Mouse (Mus musculus) stomach, embryonic 15.5 days (tissue): ENCODE data around the gene Fhl4. TPM values are rescaled to one million over a fixed set of nuclear protein-coding genes. Genes with fewer than 3 reads are reported as not detected.

ENCODE experiments used
- ATAC-seq: fragments of 200-750 bp; cut with Nextera tagmentation; 2 replicates; pipeline ENCODE4 v1.8.0; 2017; ENCODE audit warnings: low read depth, moderate number of reproducible peaks, moderate TSS enrichment; ENCODE audit not compliant: insufficient read depth, low FRiP score
- H3K27ac ChIP-seq: fragments of 300-500 bp; sonication (generic); 2 replicates; pipeline ENCODE4 v1.5.1; 2015; ENCODE audit warnings: mild to moderate bottlenecking, inconsistent platforms
- H3K27me3 ChIP-seq: fragments of 300-500 bp; sonication (generic); replicated peaks from 2 replicates; pipeline ENCODE4 v1.6.1; 2015; ENCODE audit warnings: inconsistent platforms
- H3K36me3 ChIP-seq: fragments of 300-500 bp; sonication (generic); 2 replicates; pipeline ENCODE4 v1.6.1; 2015; ENCODE audit warnings: inconsistent platforms
- H3K4me1 ChIP-seq: fragments of 300-500 bp; sonication (generic); 2 replicates; pipeline ENCODE4 v1.6.1; 2015; ENCODE audit warnings: inconsistent platforms
- H3K4me2 ChIP-seq: fragments of 300-500 bp; sonication (generic); 2 replicates; pipeline ENCODE4 v1.6.1; 2015; ENCODE audit warnings: mild to moderate bottlenecking, inconsistent platforms
- H3K4me3 ChIP-seq: fragments of 300-500 bp; sonication (generic); replicated peaks from 2 replicates; pipeline ENCODE4 v1.5.1; 2015; ENCODE audit warnings: inconsistent platforms
- H3K9ac ChIP-seq: fragments of 300-500 bp; sonication (generic); 2 replicates; pipeline ENCODE4 v1.6.1; 2015; ENCODE audit warnings: inconsistent platforms
- H3K9me3 ChIP-seq: fragments of 300-500 bp; sonication (generic); 2 replicates; pipeline ENCODE4 v1.6.1; 2016; ENCODE audit warnings: inconsistent platforms
- WGBS: fragments of 180-500 bp; shearing (Covaris S2); methylation state at CpG from one replicate; pipeline ENCODE4 v1.1.7; 2015; 5-methylcytosine and 5-hydroxymethylcytosine counted together
- polyA plus RNA-seq: library from polyadenylated mRNA; unstranded; fragments of >200 nt; fragmentation: Nextera tagmentation; extraction: Ambion mirVana; gene quantifications from 2 replicates; pipeline ENCODE4 v1.2.1, GENCODE M21; 2015

The Fhl4 gene
- polyA plus RNA-seq, result 0.85 and 0.88 TPM in 2 replicates

- Histone ChIP-seq H3K27me3 (no peaks in the 10 kb centered on the region), H3K4me3 (peak within 1 kb of the TSS; percentile 98), H3K36me3 (no peaks in the 10 kb centered on the region), H3K4me2 (peak within 1 kb of the TSS; percentile 86), H3K27ac (peak within 1 kb of the TSS; percentile 88), H3K9ac (peak within 1 kb of the TSS; percentile 95), H3K4me1 (no peaks in the 10 kb centered on the region), H3K9me3 (no peaks in the 10 kb centered on the region)
- peak; percentile 95 for ATAC-seq
- WGBS, result under 1% methylated on average over 94 of the region's 96 CpGs
These were observed at the start of gene Fhl4, which contains the start of gene Tmem263 for GRCm38 (mm10) chr10:85102247-85103084. Gene Fhl4, minus strand, starts transcription at chr10:85102495. Gene Tmem263, plus strand, starts transcription at chr10:85102627.

GRCm38 (mm10) chr10:85149226-85149625 lies 46.9 kb upstream of the Fhl4 start:
- H3K4me3 ChIP-seq, result no peak overlapping the region
- ATAC-seq, result no peak
- no peak overlapping the region for H3K27ac ChIP-seq
- no peaks in the 10 kb centered on the region for H3K9me3 ChIP-seq
- peaks cover 9% of the 10 kb centered on the region; the same call in 1 of the 2 replicates for H3K36me3 ChIP-seq
- H3K9ac ChIP-seq, result no peak overlapping the region
- 88% methylated on average over 5 of the region's 5 CpGs for WGBS
- no peaks in the 10 kb centered on the region for H3K4me1 ChIP-seq
- no peak overlapping the region for H3K4me2 ChIP-seq
- no peaks in the 10 kb centered on the region for H3K27me3 ChIP-seq

DNA sequence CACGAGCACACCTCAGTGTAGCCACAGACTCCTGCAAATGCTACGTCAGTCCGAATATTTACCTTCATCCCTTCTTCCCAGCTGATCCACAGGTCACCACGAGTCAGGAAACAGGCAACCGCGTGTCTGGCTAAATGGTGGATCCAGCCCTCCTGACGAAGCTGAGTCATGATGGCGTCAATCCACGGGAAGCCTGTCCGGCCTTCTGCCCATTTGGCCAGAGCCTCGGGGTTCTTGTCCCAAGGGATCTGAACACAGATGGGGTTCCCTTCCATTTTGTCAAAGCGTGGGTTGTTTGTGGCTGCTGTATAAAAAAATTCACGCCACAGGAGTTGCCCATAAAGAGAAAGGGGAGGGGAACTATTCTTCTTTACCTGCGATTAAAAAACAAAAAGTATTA lies 44.0 kb upstream of the Fhl4 start:
- H3K4me1 ChIP-seq, result no peaks in the 10 kb centered on the region
- H3K36me3 ChIP-seq, result peaks cover 13% of the 10 kb centered on the region; the same call in 1 of the 2 replicates
- H3K27me3 ChIP-seq, result no peaks in the 10 kb centered on the region
- no peak overlapping the region for H3K4me3 ChIP-seq
- no peaks in the 10 kb centered on the region for H3K9me3 ChIP-seq
- H3K27ac ChIP-seq, result no peak overlapping the region
- 87% methylated on average over 14 of the region's 14 CpGs for WGBS
- no peak overlapping the region for H3K9ac ChIP-seq
- no peak overlapping the region for H3K4me2 ChIP-seq
- ATAC-seq, result no peak

DNA sequence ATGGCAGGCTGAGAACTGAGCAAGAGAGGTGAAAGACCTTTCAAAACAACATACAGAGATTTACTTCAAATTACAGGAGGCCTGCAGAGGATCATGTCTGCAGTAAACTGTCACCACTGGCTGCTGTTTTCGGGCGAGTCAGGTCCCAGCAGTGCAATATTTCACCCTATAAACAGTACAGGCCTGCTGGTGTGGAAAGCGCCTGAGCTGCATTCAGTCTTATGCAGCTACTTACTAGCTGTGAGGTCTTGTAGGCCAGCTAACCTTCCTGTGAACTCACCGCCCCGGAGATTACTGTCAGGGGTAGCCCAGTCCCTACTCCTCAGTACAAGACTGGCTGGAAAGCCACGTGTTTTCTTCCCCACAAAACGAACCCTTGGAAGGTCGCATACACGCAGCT lies 39.2 kb upstream of the Fhl4 start:
- no peak overlapping the region for H3K27ac ChIP-seq
- no peak overlapping the region for H3K4me3 ChIP-seq
- peaks cover 11% of the 10 kb centered on the region; the same call in 1 of the 2 replicates for H3K36me3 ChIP-seq
- no peak overlapping the region for H3K9ac ChIP-seq
- no peaks in the 10 kb centered on the region for H3K27me3 ChIP-seq
- 53% methylated on average over 9 of the region's 9 CpGs for WGBS
- H3K4me2 ChIP-seq, result no peak overlapping the region
- no peaks in the 10 kb centered on the region for H3K4me1 ChIP-seq
- H3K9me3 ChIP-seq, result no peaks in the 10 kb centered on the region
- no peak for ATAC-seq

GRCm38 (mm10) chr10:85136573-85136972 lies 34.3 kb upstream of the Fhl4 start:
- H3K9me3 ChIP-seq, result no peaks in the 10 kb centered on the region
- no peak overlapping the region for H3K27ac ChIP-seq
- no peaks in the 10 kb centered on the region for H3K27me3 ChIP-seq
- H3K9ac ChIP-seq, result no peak overlapping the region
- 76% methylated on average over 6 of the region's 6 CpGs for WGBS
- H3K4me2 ChIP-seq, result no peak overlapping the region
- H3K36me3 ChIP-seq, result 0 out of 2 replicates have a peak, but pooled peaks cover 4% of the 10 kb centered on the region
- no peak for ATAC-seq
- no peaks in the 10 kb centered on the region for H3K4me1 ChIP-seq
- no peak overlapping the region for H3K4me3 ChIP-seq

GRCm38 (mm10) chr10:85128453-85128852 lies 26.2 kb upstream of the Fhl4 start:
- Histone ChIP-seq H3K4me3 (peak overlapping the region; percentile 59), H3K9ac (no peak overlapping the region), H3K4me1 (peaks cover 4% of the 10 kb centered on the region), H3K27ac (no peak overlapping the region), H3K9me3 (no peaks in the 10 kb centered on the region), H3K36me3 (0 out of 2 replicates have a peak, but pooled peaks cover 4% of the 10 kb centered on the region), H3K4me2 (peak overlapping the region; percentile 70), H3K27me3 (no peaks in the 10 kb centered on the region)
- ATAC-seq, result no peak
- WGBS, result 16% methylated on average over 7 of the region's 7 CpGs

GRCm38 (mm10) chr10:85127395-85128287 lies 25.3 kb upstream of the Fhl4 start, which contains the start of gene Mterf2:
Gene Mterf2, minus strand, starts transcription at chr10:85128027.
- H3K4me3 ChIP-seq, result peak within 1 kb of the TSS; percentile 59
- 0 out of 2 replicates have a peak within 1 kb of the TSS, but pooled peaks have one; percentile 10 for H3K9ac ChIP-seq
- WGBS, result 7% methylated on average over 20 of the region's 20 CpGs
- peaks cover 4% of the 10 kb centered on the region for H3K4me1 ChIP-seq
- no peaks in the 10 kb centered on the region for H3K27me3 ChIP-seq
- peak within 1 kb of the TSS; percentile 70 for H3K4me2 ChIP-seq
- no peak within 1 kb of the TSS for H3K27ac ChIP-seq
- H3K9me3 ChIP-seq, result no peaks in the 10 kb centered on the region
- 0 out of 2 replicates have a peak, but pooled peaks cover 4% of the 10 kb centered on the region for H3K36me3 ChIP-seq
- peak; percentile 100 for ATAC-seq

DNA sequence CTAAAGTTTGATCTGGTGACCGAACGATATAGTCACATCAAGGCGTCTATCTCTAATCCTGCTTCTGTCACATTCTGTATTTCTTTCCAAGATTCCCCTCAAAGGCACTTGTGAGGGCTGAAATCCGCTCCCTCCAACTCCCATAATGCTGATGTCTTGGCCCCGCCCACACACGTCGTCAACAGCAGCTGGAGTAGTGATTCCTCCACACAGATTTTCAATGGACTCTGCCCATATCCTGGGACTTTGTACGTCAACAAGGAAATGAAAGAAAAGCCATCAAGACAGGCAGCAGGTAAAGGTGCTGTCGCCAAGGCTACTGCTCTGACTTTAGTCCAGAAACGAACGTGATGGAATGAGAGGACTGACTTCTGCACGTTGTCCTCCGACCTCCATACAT lies 22.9 kb upstream of the Fhl4 start:
- WGBS, result 83% methylated on average over 13 of the region's 13 CpGs
- Histone ChIP-seq H3K4me2 (no peak overlapping the region), H3K9me3 (no peaks in the 10 kb centered on the region), H3K4me1 (peaks cover 4% of the 10 kb centered on the region), H3K27ac (no peak overlapping the region), H3K4me3 (no peak overlapping the region), H3K27me3 (no peaks in the 10 kb centered on the region), H3K36me3 (peaks cover 10% of the 10 kb centered on the region; the same call in 1 of the 2 replicates), H3K9ac (no peak overlapping the region)
- ATAC-seq, result no peak

- Histone ChIP-seq H3K4me1 (no peaks in the 10 kb centered on the region), H3K9ac (no peak overlapping the region), H3K36me3 (peaks cover 12% of the 10 kb centered on the region), H3K4me2 (no peak overlapping the region), H3K27ac (no peak overlapping the region), H3K9me3 (no peaks in the 10 kb centered on the region), H3K4me3 (no peak overlapping the region), H3K27me3 (no peaks in the 10 kb centered on the region)
- 80% methylated on average over 4 of the region's 4 CpGs for WGBS
- no peak for ATAC-seq
These were observed 12.1 kb upstream of the Fhl4 start for GRCm38 (mm10) chr10:85114409-85114808.

DNA sequence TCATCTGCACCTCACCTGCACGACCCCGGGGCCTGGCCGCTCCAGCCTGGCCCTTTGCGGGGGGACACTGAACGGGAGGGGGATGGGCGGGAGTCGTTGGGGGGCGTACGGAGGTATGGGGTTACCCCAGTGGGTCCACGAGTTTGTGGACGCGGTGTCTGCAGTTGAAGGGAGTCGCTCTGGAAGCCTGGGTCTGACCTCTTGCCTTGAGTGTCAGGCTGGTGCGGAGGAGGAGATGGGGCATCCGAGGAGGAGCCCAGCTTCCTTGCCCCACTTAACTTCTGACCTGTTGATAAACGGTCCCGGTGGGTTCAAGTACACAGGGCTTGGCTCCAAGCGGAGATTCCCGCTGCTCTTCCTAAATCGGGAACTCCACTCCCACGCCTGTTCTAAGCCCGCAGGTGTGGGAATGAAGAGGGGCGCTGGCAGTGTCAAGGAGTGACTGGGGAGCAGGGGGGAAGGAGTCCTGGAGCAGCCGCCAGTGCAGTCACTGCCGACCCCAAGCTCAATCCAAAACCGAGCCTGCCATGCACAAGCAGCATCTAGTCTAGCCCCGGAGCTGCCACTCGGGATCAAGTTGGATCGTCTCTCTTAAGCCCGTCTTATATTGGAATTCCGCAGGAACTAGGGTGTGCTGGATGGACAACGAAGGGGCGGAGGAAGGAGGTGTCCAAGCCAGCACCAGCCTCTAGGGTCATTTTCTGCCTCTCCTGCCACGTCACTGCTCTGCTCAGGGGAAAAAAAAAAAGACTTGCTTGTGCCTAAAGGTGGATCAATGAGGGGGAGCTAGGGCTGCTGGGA lies 990 bp upstream of the Fhl4 start:
- Histone ChIP-seq H3K4me2 (peak overlapping the region; percentile 86), H3K4me1 (no peaks in the 10 kb centered on the region), H3K4me3 (peak overlapping the region; percentile 98), H3K9me3 (no peaks in the 10 kb centered on the region), H3K27me3 (no peaks in the 10 kb centered on the region), H3K9ac (peak overlapping the region; percentile 95), H3K36me3 (no peaks in the 10 kb centered on the region), H3K27ac (peak overlapping the region; percentile 88)
- 1% methylated on average over 34 of the region's 34 CpGs for WGBS
- peak; percentile 41; the same call in 1 of the 2 replicates for ATAC-seq

DNA sequence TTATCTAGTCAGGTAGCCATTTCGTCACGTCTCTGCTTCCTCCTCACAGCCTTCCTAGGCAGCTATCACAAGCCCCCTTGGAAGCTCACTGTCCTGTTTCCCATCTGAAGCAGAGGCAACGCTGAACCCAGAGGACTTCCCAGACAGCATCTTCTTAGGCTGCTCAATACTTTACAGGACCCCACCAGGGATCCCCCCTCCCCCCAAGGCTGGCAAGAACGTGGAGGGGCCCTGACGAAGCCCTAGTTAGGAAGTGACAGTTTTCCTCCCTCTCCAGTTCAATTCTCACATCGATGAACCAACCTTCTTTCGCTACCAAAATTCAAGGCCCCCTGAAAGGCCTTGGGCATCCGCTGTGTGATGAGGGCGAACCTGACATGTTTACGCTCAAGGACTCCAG lies 454 bp downstream of the Fhl4 start:
- Histone ChIP-seq H3K4me3 (peak overlapping the region; percentile 98), H3K4me1 (no peaks in the 10 kb centered on the region), H3K27me3 (no peaks in the 10 kb centered on the region), H3K4me2 (peak overlapping the region; percentile 86), H3K27ac (peak overlapping the region; percentile 84), H3K9ac (peak overlapping the region; percentile 65), H3K9me3 (no peaks in the 10 kb centered on the region), H3K36me3 (no peaks in the 10 kb centered on the region)
- peak; percentile 11; the same call in 1 of the 2 replicates for ATAC-seq
- 1% methylated on average over 10 of the region's 10 CpGs for WGBS
